21 mouse cellular contexts compared by ENCODE assay signal in genomic region chr6:92612151-92612769, GRCm38 (mm10).
A peak's percentile ranks its signal among the peaks of the same experiment; 100 is the strongest.
DNase-seq lines count a peak whose midpoint lies in the region; ATAC-seq and TF ChIP-seq lines count a peak whose summit lies in the region.
"Had no signal": no experiment of that assay in that cellular context is flagged by ENCODE, and none has a peak within 500 bp of the region (broad histone marks: within the 10 kb centered on the region; RNA-seq: fewer than 3 reads in every experiment).

No protein-coding gene starts in this region.

- H3K4me3 ChIP-seq in heart, embryonic 12.5 days: no peak overlapping the region
- no peak overlapping the region for H3K4me3 ChIP-seq in kidney, adult 2 months (ENCODE audit: insufficient read depth, low read depth, low read length)
- no peak overlapping the region for H3K4me3 ChIP-seq in midbrain, embryonic 14.5 days (replicated peaks; ENCODE audit: low read depth, low read length)
- H3K4me3 ChIP-seq: erythroblast, embryonic 14.5 days; forebrain, embryonic 13.5 days; hindbrain, embryonic 12.5 days; megakaryocyte, embryonic 14.5 days; midbrain, embryonic 15.5 days; neural tube, embryonic 15.5 days had no signal

- DNase-seq in heart, postnatal 10 days: peak; percentile 12 to 22
- peak; percentile 57 for DNase-seq in Muller cell, postnatal 12 days (ENCODE audit: inconsistent ontology term)
- peak; percentile 84 for DNase-seq in kidney, adult 2 months
- peak; percentile 44 for DNase-seq in kidney, postnatal 10 days
- no peak for DNase-seq in midbrain, embryonic 14.5 days
- DNase-seq in right cerebral cortex, postnatal 14 days: no peak
- no peak for DNase-seq in embryo, embryonic 10.5 days (ENCODE audit: low spot score)
- DNase-seq: cerebellum, adult 9-10 months; gastrocnemius, postnatal 36 days; heart, postnatal 14 days; layer of hippocampus, postnatal 36 days; liver; thymus, adult 2 months had no signal

- no peak for TF ChIP-seq CTCF in kidney, adult 2 months (conservative IDR thresholded peaks at IDR 0.05; ENCODE audit: insufficient read depth, insufficient read length, low read depth, low read length)

- H3K4me2 ChIP-seq in heart, embryonic 12.5 days: no peak overlapping the region
- no peak overlapping the region for H3K4me2 ChIP-seq in midbrain, embryonic 14.5 days (ENCODE audit: low read length)
- H3K4me2 ChIP-seq: forebrain, embryonic 13.5 days; hindbrain, embryonic 12.5 days; midbrain, embryonic 15.5 days; neural tube, embryonic 15.5 days had no signal

- no peak for ATAC-seq in heart, embryonic 12.5 days (ENCODE audit: insufficient number of reproducible peaks, low FRiP score)
- ATAC-seq in midbrain, embryonic 14.5 days (ENCODE audit: low FRiP score, low TSS enrichment): no peak
- ATAC-seq: forebrain, embryonic 13.5 days; midbrain, embryonic 15.5 days had no signal

- H3K27me3 ChIP-seq in heart, embryonic 12.5 days (replicated peaks): no peaks in the 10 kb centered on the region
- no peaks in the 10 kb centered on the region for H3K27me3 ChIP-seq in kidney, adult 2 months (replicated peaks; ENCODE audit: control insufficient read depth, insufficient read depth, low read length)
- H3K27me3 ChIP-seq in midbrain, embryonic 14.5 days (ENCODE audit: control insufficient read depth, insufficient read depth, low read length): no peaks in the 10 kb centered on the region
- H3K27me3 ChIP-seq: forebrain, embryonic 13.5 days; hindbrain, embryonic 12.5 days; megakaryocyte, embryonic 14.5 days; midbrain, embryonic 15.5 days; neural tube, embryonic 15.5 days had no signal

- no peaks in the 10 kb centered on the region for H3K36me3 ChIP-seq in heart, embryonic 12.5 days
- no peaks in the 10 kb centered on the region for H3K36me3 ChIP-seq in kidney, adult 2 months (ENCODE audit: control insufficient read depth, insufficient read depth, low read length)
- no peaks in the 10 kb centered on the region for H3K36me3 ChIP-seq in midbrain, embryonic 14.5 days (ENCODE audit: control insufficient read depth, insufficient read depth, low read length)
- H3K36me3 ChIP-seq: G1E; hindbrain, embryonic 12.5 days; midbrain, embryonic 15.5 days; neural tube, embryonic 15.5 days had no signal

- no peak for TF ChIP-seq POLR2A in kidney, adult 2 months (IDR thresholded peaks at IDR 0.05; ENCODE audit: low read depth, low read length)

- H3K9ac ChIP-seq in heart, embryonic 12.5 days: no peak overlapping the region
- no peak overlapping the region for H3K9ac ChIP-seq in midbrain, embryonic 14.5 days (replicated peaks; ENCODE audit: low read length)
- H3K9ac ChIP-seq: forebrain, embryonic 13.5 days; hindbrain, embryonic 12.5 days; midbrain, embryonic 15.5 days; neural tube, embryonic 15.5 days had no signal

- H3K9me3 ChIP-seq in heart, embryonic 12.5 days (replicated peaks): no peaks in the 10 kb centered on the region
- no peaks in the 10 kb centered on the region for H3K9me3 ChIP-seq in midbrain, embryonic 14.5 days (ENCODE audit: control insufficient read depth, low read length)
- H3K9me3 ChIP-seq: forebrain, embryonic 13.5 days; hindbrain, embryonic 12.5 days; midbrain, embryonic 15.5 days; neural tube, embryonic 15.5 days had no signal

- peaks cover 30% of the 10 kb centered on the region for H3K4me1 ChIP-seq in heart, embryonic 12.5 days (replicated peaks)
- H3K4me1 ChIP-seq in kidney, adult 2 months (ENCODE audit: control insufficient read depth, insufficient read depth, low read length): 0 out of 2 replicates have a peak, but pooled peaks cover 2% of the 10 kb centered on the region
- H3K4me1 ChIP-seq in midbrain, embryonic 14.5 days (ENCODE audit: control insufficient read depth, insufficient read depth, low read length): peaks cover 5% of the 10 kb centered on the region; the same call in 1 of the 2 replicates
- H3K4me1 ChIP-seq: forebrain, embryonic 13.5 days; megakaryocyte, embryonic 14.5 days; midbrain, embryonic 15.5 days had no signal

- no peak overlapping the region for H3K27ac ChIP-seq in heart, embryonic 12.5 days (ENCODE audit: poor library complexity, severe bottlenecking)
- H3K27ac ChIP-seq in kidney, adult 2 months (ENCODE audit: insufficient read depth, low read depth, low read length): no peak overlapping the region
- no peak overlapping the region for H3K27ac ChIP-seq in midbrain, embryonic 14.5 days (replicated peaks; ENCODE audit: low read depth, low read length)
- H3K27ac ChIP-seq: forebrain, embryonic 13.5 days; hindbrain, embryonic 12.5 days; midbrain, embryonic 15.5 days; neural tube, embryonic 15.5 days had no signal

- intact Hi-C loops in heart, postnatal 10 days (cut with DNase I): no loop called here

- WGBS in heart, embryonic 12.5 days: 66% methylated on average over 2 of the region's 2 CpGs
- 39% methylated on average over 2 of the region's 2 CpGs for WGBS in kidney, adult 2 months
- 10% methylated on average over 2 of the region's 2 CpGs for WGBS in midbrain, embryonic 14.5 days

Comparison
In these comparisons a context has a peak if more than half of its experiments do, and no peak if none do; other contexts are left out.
1. DNase-seq: peak in heart, postnatal 10 days (2 of 2), Muller cell, postnatal 12 days (single experiment), kidney, adult 2 months (single experiment) and kidney, postnatal 10 days (single experiment); none in midbrain, embryonic 14.5 days (single experiment), right cerebral cortex, postnatal 14 days (single experiment) and embryo, embryonic 10.5 days (single experiment).